ENCODE assay signal across 10 mouse cellular contexts in genomic region chr6:31197631-31198338, GRCm38 (mm10).
A peak's percentile ranks its signal among the peaks of the same experiment; 100 is the strongest.
DNase-seq lines count a peak whose midpoint lies in the region; ATAC-seq lines count a peak whose summit lies in the region.
"Had no signal": no experiment of that assay in that cellular context is flagged by ENCODE, and none has a peak within 500 bp of the region (broad histone marks: within the 10 kb centered on the region; RNA-seq: fewer than 3 reads in every experiment).

No protein-coding gene starts in this region.

- intact Hi-C loops in left cerebral cortex, postnatal 4 days (cut with DNase I) = no loop called here
- intact Hi-C loops in heart, postnatal 36 days (cut with DNase I) = no loop called here

- no peak for ATAC-seq in CD4-positive, CD25-positive, alpha-beta regulatory T cell, adult 4 months
- ATAC-seq: midbrain, embryonic 15.5 days had no signal

- peak; percentile 61 for DNase-seq in CD4-positive, CD25-positive, alpha-beta regulatory T cell, adult 2 months (ENCODE audit: low read depth, low spot score)
- DNase-seq in left cerebral cortex, postnatal 4 days = peak; percentile 23
- no peak for DNase-seq in left cerebral cortex, adult 8-10 months (ENCODE audit: low spot score in 2 of 2)
- DNase-seq in Muller cell, postnatal 12 days (ENCODE audit: inconsistent ontology term) = peak; percentile 55
- DNase-seq in embryo, embryonic 11 days = peak; percentile 25
- DNase-seq in heart, adult 9 months (ENCODE audit: low spot score in 2 of 2) = no peak
- no peak for DNase-seq in heart, postnatal 36 days
- DNase-seq: layer of hippocampus, postnatal 36 days had no signal

Comparison
In these comparisons a context has a peak if more than half of its experiments do, and no peak if none do; other contexts are left out.
1. DNase-seq: peak in CD4-positive, CD25-positive, alpha-beta regulatory T cell, adult 2 months (single experiment), left cerebral cortex, postnatal 4 days (single experiment), Muller cell, postnatal 12 days (single experiment) and embryo, embryonic 11 days (single experiment); none in left cerebral cortex, adult 8-10 months (0 of 2), heart, adult 9 months (0 of 2) and heart, postnatal 36 days (0 of 2).